Mouse (Mus musculus) granulocyte monocyte progenitor cell, adult 5-6 weeks (primary cell): Measurements from ENCODE around the gene Wbp1. TPM values are rescaled to one million over a fixed set of nuclear protein-coding genes. Genes with fewer than 3 reads are reported as not detected.

ENCODE experiments used
- ATAC-seq: replicated peaks from 2 replicates; pipeline ENCODE4 v1.8.0; 2016; ENCODE audit warnings: mild to moderate bottlenecking, moderate TSS enrichment, inconsistent platforms; ENCODE audit not compliant: poor library complexity, severe bottlenecking
- total RNA-seq, 2 experiments: library from RNA; stranded (forward) in 1 of 2; stranded (reverse) in 1 of 2; fragments of 200-712, 200-1000 nt in 1 of 2; fragments of >200 nt in 1 of 2; fragmentation: Nextera tagmentation in 1 of 2; gene quantifications; 2 replicates each; pipeline ENCODE4 v1.2.3; 2014 to 2017

The Wbp1 gene
- total RNA-seq, 2 experiments from 2014 or later = 38.9 to 91.3 TPM

GRCm38 (mm10) chr6:83142211-83142731, 20.9 kb upstream of the Wbp1 start:
- peak; percentile 36 for ATAC-seq

- no peak for ATAC-seq
These were observed 20.3 kb upstream of the Wbp1 start for GRCm38 (mm10) chr6:83141636-83142035.

GRCm38 (mm10) chr6:83140044-83140443, 18.7 kb upstream of the Wbp1 start:
- ATAC-seq = no peak

- peak; percentile 33 for ATAC-seq
These were observed 16.7 kb upstream of the Wbp1 start for GRCm38 (mm10) chr6:83138056-83138455.

GRCm38 (mm10) chr6:83137576-83137950, 16.2 kb upstream of the Wbp1 start:
- ATAC-seq = peak; percentile 24

- peak; percentile 10; the same call in 1 of the 2 replicates for ATAC-seq
These were observed 15.7 kb upstream of the Wbp1 start for GRCm38 (mm10) chr6:83136881-83137575.

- no peak for ATAC-seq
These were observed 15.0 kb upstream of the Wbp1 start for GRCm38 (mm10) chr6:83136291-83136880.

- ATAC-seq = no peak
These were observed 14.3 kb upstream of the Wbp1 start for GRCm38 (mm10) chr6:83135571-83136161.

GRCm38 (mm10) chr6:83134951-83135513, 13.7 kb upstream of the Wbp1 start, which contains the start of gene Rtkn:
TSS of gene Rtkn (plus strand) at chr6:83135463.
- ATAC-seq = peak; percentile 49

- ATAC-seq = no peak
These were observed 12.9 kb upstream of the Wbp1 start for GRCm38 (mm10) chr6:83134226-83134625.

GRCm38 (mm10) chr6:83132176-83132919, 11.0 kb upstream of the Wbp1 start:
- ATAC-seq = no peak

- ATAC-seq = peak; percentile 87
These were observed 10.2 kb upstream of the Wbp1 start for GRCm38 (mm10) chr6:83131469-83132034.

- ATAC-seq = no peak
These were observed 6.1 kb upstream of the Wbp1 start for GRCm38 (mm10) chr6:83127419-83127818.

- ATAC-seq = no peak
These were observed 4.0 kb upstream of the Wbp1 start, which contains the start of gene Ino80b for GRCm38 (mm10) chr6:83125331-83125730. TSS of gene Ino80b (minus strand) at chr6:83125431.

GRCm38 (mm10) chr6:83124851-83125312, 3.5 kb upstream of the Wbp1 start:
- peak; percentile 56 for ATAC-seq

- no peak for ATAC-seq
These were observed 1.6 kb upstream of the Wbp1 start for GRCm38 (mm10) chr6:83122961-83123360.

GRCm38 (mm10) chr6:83121863-83122710, 728 bp upstream of the Wbp1 start:
- peak; percentile 6; the same call in 1 of the 2 replicates for ATAC-seq

GRCm38 (mm10) chr6:83119734-83120051, 1.7 kb downstream of the Wbp1 start:
- no peak for ATAC-seq
